Comparison of ENCODE assay signal across 24 mouse cellular contexts in the genomic region with DNA sequence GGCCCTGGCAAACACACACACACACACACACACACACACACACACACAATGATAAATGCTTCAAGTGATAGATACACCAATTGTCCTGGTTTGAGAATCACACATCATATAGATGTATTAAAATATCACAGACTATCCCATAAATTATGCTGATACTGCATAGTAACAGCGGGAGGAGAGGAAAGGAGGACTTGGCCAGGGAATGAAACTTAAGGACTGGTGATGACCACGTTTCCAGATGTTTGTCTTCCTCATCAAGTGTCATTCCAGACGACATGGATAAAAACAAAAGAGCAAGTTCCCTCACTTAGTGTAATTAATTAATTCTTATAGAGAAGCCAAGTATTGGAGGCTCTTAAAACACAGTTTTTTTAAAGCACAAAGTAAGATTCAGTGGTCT. TPM values are rescaled to one million over a fixed set of nuclear protein-coding genes. Genes with fewer than 3 reads are reported as not detected.
"Had no signal": no experiment of that assay in that cellular context is flagged by ENCODE, and none has a peak within 500 bp of the region (broad histone marks: within the 10 kb centered on the region; RNA-seq: fewer than 3 reads in every experiment).

No protein-coding gene starts in this region.

- H3K27ac ChIP-seq: gastrocnemius, adult 2 months; heart, adult 2 months; hindbrain, embryonic 10.5 days; hindbrain, embryonic 12.5 days; hindbrain, embryonic 14.5 days; intestine, embryonic 15.5 days; layer of hippocampus, adult 2 months; left cerebral cortex, adult 2 months; limb, embryonic 10.5 days; limb, embryonic 12.5 days had no signal

- DNase-seq: gastrocnemius, adult 2 months; gastrocnemius, postnatal 10 days; gastrocnemius, postnatal 25 days; heart, adult 2 months; heart, postnatal 10 days; heart, postnatal 4 days; kidney, adult 18-20 months; kidney, adult 8-10 months; kidney, postnatal 14 days; kidney, postnatal 36 days; liver had no signal

- H3K4me3 ChIP-seq: gastrocnemius, adult 2 months; heart, adult 2 months; hindbrain, embryonic 10.5 days; hindbrain, embryonic 12.5 days; intestine, embryonic 15.5 days; layer of hippocampus, adult 2 months; left cerebral cortex, adult 2 months; limb, embryonic 10.5 days; limb, embryonic 12.5 days had no signal

- H3K27me3 ChIP-seq: hindbrain, embryonic 12.5 days; intestine, embryonic 15.5 days had no signal

- ATAC-seq: forebrain, embryonic 16.5 days; hindbrain, embryonic 16.5 days; inflammation-experienced regulatory T-cells, adult 6 months; intestine, embryonic 15.5 days; intestine, postnatal 0 days had no signal

- H3K9me3 ChIP-seq: hindbrain, embryonic 10.5 days; hindbrain, embryonic 12.5 days; intestine, embryonic 15.5 days; limb, embryonic 10.5 days; limb, embryonic 12.5 days had no signal

- H3K4me2 ChIP-seq: heart, embryonic 11.5 days; hindbrain, embryonic 12.5 days; hindbrain, embryonic 14.5 days; intestine, embryonic 15.5 days; limb, embryonic 12.5 days had no signal

- H3K4me1 ChIP-seq: hindbrain, embryonic 12.5 days; intestine, embryonic 15.5 days; limb, embryonic 10.5 days; limb, embryonic 12.5 days had no signal

- H3K9ac ChIP-seq: hindbrain, embryonic 12.5 days; hindbrain, embryonic 14.5 days; intestine, embryonic 15.5 days; limb, embryonic 12.5 days had no signal

- H3K36me3 ChIP-seq: hindbrain, embryonic 10.5 days; hindbrain, embryonic 12.5 days; limb, embryonic 10.5 days; limb, embryonic 12.5 days had no signal

RNA-seq across cellular contexts. Expression of a gene that starts 43.4 kb away (rescaled TPM):
- polyA plus RNA-seq: forebrain, embryonic 16.5 days; hindbrain, embryonic 10.5 days; hindbrain, embryonic 12.5 days; limb, embryonic 10.5 days had no signal
